Mouse (Mus musculus) frontal cortex, postnatal 36 days (tissue): Measurements from ENCODE around the gene Rasgrp1.

Experiments used
- DNase-seq, 2 experiments: peaks; one replicate each; pipeline ENCODE4 v3.0.0; 2022; ENCODE audit warnings: low spot score in 2 of 2

Rasgrp1 gene

GRCm38 (mm10) chr2:117249255-117250000 lies 93.4 kb downstream of the Rasgrp1 start, which contains the start of gene Fam98b:
Fam98b (plus strand) TSS chr2:117249739.
- DNase-seq: peak; percentile 92 to 93

- no peak for DNase-seq
Measured at GRCm38 (mm10) chr2:117241953-117242352, 100.8 kb downstream of the Rasgrp1 start.

- peak; percentile 87 to 88 for DNase-seq
Measured at GRCm38 (mm10) chr2:117231257-117231656, 111.5 kb downstream of the Rasgrp1 start.

GRCm38 (mm10) chr2:117230261-117230660 lies 112.5 kb downstream of the Rasgrp1 start:
- DNase-seq: peak in 1 of 2 experiments; percentile 21
